Mouse (Mus musculus) thymus, adult 2 months (tissue): ENCODE measurements around the gene Usp18.

Source experiments
- CTCF ChIP-seq: fragments of 200-500 bp; IDR thresholded peaks from 2 replicates; pipeline ENCODE4 v1.5.1; 2012; ENCODE audit warnings: mild to moderate bottlenecking, control low read depth, low read length, moderate library complexity, borderline replicate concordance; ENCODE audit not compliant: control insufficient read depth, poor library complexity, insufficient read depth; ENCODE audit errors: extremely low read depth
- POLR2A ChIP-seq: fragments of 200-500 bp; IDR thresholded peaks from 2 replicates; pipeline ENCODE4 v1.6.1; 2012; ENCODE audit warnings: mild to moderate bottlenecking, low read length, control low read depth, moderate library complexity; ENCODE audit not compliant: control insufficient read depth, poor library complexity, insufficient read depth; ENCODE audit errors: extremely low read depth

DNA sequence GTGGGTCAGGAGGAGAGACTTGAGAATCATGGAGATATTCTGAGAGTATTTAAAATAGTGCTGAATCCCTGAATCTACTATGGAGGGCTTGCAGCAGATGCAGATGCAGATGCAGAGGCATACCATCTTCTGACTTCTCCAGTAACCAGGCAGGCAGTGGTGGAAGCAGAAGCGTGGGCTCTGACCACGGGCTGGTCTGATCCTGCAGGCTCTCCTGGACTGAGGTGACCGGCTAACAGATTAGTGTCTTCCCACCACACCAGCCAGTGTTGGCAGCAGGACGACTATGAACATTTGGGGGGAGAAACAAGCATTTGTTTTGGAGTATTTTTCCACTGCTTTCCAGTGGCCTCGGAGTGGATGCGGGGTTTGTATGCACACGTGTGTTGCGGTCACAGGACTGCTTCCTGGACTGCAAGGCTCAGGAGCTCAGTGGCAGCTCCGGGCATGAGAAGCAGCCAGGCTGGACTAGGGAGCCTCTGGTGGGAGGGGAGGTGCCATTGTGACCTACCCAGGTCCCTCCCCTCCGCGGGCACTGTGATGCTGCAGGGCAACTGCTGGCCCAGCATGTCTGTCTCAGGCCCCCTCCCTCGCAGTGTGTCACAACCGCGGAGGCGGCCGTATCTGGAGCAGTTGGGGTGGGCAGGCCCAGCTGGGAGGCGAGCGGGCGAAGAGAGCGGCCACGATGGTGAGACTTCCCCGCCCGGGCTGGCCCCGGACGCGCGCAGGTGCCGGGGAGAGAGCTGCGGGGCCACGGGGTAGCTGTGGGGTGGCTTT, 35.4 kb upstream of the Usp18 start, which contains the start of gene Tuba8:
- TF ChIP-seq CTCF (no peak), POLR2A (no peak)
